Mouse (Mus musculus) cerebral cortex, adult 2 months (tissue): Measurements from ENCODE around the gene Rnf123.

Experiments used
- WGBS: fragments of 180-500 bp; shearing (Covaris S2); methylation state at CpG from one replicate; pipeline ENCODE4 v1.1.7; 2018; 5-methylcytosine and 5-hydroxymethylcytosine counted together

Rnf123 gene

DNA sequence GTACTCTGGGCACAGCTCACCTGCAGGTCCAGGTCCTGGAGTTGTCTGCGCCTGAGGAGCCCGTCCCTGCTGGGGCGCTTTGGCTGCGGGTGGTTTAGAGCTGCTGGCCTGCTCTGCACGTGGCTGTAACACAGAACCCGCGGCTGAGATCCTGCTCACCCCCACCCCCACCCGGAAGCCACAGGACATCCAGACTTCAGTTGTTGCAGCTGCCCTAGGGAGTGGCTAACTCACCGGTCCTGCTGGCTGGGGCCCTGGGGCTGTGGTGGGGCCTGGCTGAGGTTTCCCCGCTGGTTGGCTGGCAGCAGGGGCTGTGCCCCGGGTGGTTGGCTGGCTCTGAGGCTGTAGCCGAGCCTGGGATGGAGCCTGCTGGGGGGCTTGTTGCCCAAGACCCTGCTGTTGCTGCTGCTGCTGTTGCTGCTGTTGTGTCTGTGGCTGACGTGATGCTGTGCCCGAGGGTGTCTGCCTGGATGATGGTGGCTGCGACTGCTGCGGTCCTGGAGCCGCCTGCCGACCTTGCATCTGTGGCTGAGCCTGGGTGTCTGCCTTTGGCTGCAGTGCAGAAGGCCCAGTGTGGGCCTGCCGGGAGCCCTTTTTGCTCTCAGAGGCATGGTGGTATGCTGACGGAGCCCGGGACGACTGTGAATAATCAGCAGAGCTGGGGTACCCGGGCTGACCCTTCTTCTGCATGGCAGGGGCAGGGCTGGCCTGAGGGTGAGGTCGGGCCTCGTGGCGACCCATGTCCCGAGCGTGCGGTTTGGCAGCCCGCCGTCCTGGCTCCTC, 21.8 kb upstream of the Rnf123 start:
- WGBS, result 48% methylated on average over 31 of the region's 31 CpGs

DNA sequence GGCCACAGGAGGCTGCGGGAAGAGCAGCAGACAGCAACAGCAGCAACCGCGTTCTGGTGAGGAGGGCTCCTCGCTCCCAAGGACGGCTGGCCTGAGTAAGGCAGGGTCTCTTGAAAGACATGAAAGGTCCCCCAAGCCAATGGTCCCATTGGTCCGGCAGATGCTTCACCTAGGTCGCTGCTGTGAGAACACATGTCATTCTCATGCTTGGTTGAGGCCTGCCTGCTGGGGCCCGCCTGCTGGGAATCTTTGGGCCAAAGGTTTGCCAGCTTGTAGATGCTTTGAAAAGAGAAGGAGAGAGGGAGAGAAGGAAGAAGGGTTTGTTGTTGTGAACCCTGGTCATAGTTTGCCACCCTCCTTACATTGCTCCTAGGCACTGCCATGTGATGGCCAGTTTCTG, 16.5 kb upstream of the Rnf123 start:
- WGBS, result 91% methylated on average over 8 of the region's 8 CpGs

DNA sequence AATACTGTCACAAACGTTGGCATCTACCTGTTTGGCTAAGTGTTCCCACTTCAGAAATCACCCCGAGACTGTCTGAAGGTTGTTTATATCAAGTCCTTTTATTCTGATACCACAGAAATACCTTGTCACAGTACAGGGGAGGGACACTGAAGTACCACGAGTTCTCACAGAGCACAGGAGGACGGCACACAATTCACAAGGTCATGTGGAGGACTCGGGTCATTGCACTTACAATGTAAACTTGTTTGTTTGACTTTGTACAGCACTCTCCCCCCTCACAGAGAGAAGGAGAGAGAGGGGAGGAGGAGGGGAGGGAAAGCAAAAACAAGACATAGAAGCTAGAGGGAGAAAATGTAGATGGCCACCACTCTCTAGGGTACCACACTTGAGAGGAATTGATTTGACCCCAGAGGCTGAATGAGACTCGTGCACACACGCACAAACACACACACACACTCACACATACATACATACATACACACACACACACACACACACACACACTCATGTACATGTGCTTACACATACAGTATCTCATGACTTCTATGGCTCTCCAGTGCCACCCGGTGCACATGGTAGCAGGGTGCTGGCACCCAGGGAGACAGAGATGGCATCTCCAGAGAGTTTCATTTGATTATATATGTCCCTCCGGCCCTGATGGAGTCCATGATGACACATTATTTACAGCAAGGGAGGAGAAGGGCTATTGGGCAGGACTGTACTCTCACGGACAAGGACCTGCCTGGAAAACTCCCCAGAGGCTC, 13.0 kb upstream of the Rnf123 start:
- WGBS, result 58% methylated on average over 10 of the region's 10 CpGs

DNA sequence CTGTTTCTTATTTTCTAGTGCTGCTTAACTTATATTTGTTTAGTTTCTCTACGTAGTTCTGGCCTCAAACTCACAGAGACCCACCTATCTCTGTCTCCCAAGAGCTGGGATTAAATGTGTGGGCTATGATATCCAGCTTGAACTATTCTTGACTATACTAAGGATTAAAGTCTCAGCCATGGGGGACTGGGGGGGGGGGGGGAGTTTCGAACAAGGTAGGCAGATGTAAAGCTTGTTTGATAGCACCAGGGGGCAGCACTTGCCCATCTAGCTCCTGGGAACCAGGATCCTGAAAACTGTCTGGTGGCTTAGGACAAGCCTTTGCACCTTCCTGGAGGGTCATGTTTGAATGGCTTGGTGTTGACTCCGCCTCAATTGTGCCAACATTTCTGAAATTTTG, 12.4 kb upstream of the Rnf123 start:
- WGBS, result 9% methylated on average over 3 of the region's 3 CpGs

DNA sequence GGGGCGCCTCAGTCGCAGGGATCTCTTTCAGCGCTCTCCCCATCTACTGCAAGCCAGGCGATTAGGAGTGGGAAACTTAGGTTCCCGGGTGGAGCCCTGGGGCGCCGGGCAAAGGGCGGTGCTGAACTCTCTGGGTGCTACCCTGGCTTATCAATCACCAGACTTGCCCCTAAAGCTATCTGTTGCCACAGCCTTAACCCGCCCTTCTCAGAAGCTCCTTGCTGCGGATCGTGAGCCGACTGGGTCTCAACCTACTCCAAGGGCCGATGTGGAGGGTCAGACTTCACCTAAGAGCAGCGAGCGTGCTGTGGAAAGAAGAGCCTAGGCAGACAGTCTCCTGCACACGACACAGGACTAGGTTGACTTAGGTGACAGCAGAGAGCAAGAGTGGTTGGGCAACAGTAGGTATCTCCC, 11.9 kb upstream of the Rnf123 start:
- under 1% methylated on average over 16 of the region's 16 CpGs for WGBS

DNA sequence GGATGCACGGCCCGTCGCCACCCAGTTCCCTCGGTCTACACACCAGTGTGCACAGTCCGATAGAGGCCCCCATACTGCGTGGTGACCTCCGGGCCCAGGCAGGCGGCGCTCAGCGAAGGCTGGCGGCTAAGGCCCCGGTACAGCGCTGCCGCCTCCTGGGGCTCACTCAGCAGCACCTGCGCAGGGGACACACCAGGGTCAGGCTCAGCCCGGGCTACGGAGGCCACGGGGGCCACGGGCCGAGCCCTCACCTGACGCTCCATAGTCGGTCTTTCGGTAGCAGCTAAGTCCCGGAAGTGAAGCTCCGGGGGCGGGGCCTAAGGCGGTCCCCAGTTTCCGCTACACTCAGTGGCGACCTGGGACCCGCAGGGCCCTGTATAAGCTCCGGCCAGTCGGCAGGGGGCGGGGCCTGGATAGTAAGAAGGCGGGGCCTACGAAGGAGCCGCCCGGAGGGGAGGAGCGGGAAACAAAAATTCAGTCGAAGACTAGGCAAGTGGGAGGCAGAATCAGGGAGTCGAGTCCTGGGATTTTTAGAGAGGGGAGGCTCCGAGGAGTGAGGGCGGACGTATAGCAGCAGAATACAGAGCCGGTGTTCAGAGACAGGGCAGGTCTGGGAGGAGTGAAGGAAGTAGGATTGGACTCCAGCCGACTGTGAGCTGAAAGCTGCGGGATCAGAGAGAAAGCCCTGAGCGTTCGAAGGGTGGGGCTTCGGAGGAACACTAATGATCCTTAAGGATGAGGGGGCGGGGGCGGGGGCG, 11.2 kb upstream of the Rnf123 start, which contains the start of gene Apeh:
Gene Apeh (minus strand): TSS at position 423 of the 758 bp plus-strand sequence.
- WGBS, result 3% methylated on average over 52 of the region's 52 CpGs

DNA sequence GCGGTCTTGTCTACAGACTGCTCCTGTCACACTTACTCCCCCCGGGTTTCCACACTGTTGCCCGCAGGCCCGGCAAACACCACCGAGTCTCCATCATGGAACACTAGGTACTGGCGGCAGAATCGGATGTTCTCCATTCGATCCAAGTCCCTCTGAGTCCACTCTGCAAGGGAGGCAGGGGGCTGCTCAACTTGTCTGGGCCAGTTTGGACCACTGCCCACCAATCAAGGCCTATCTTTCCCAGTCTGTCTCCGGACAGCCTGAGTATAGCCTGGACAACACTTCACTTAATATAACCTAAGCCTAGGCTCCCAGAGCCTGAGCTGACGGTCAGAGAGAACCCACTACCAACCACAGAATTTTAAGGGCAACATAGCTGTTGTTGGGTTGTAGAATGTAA, 10.4 kb upstream of the Rnf123 start:
- 68% methylated on average over 10 of the region's 10 CpGs for WGBS

DNA sequence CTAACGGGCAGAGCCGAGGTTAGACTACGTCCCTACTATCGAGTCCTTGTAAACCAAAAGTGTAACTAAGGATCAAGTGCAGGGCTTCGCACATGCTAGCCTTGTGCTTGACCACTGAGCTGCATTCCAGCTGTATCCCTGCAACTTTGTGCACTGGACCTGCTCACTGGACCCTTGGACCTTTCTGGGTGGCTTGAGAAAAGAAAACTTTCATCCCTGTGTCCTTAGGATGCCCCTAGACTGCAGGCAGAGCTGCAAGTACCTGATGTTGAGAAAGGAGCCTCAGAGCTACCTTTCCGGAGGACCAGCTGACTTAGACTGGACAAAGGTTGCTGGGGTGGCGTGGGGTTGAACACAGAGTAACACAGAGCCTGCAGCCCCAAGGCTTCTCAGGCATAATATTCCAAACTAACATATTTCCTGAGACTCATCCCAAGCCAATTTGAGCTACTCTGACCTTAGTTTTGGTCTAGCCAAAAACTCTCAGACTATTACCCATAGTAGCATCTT, 7.5 kb upstream of the Rnf123 start:
- 98% methylated on average over 7 of the region's 7 CpGs for WGBS

DNA sequence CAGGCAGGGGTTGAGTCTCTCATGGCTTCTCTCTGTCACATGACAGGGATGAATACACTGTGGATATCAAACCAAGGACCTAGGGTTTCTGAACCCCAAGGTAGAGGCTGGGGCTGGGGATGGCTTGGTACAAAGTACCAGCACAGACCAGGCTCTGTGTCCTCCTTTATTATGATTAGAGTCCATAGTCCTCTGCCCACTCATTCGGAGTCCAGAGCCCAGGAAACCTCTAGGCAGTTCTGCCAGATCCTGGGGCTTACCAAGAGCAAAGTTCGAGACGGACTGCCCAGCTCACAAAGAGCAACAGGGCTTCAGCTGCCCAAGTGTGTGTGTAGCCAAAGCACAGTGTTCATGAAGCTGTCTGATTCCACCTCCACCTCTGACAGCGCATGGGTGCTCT, 2.1 kb upstream of the Rnf123 start:
- 93% methylated on average over 4 of the region's 4 CpGs for WGBS

DNA sequence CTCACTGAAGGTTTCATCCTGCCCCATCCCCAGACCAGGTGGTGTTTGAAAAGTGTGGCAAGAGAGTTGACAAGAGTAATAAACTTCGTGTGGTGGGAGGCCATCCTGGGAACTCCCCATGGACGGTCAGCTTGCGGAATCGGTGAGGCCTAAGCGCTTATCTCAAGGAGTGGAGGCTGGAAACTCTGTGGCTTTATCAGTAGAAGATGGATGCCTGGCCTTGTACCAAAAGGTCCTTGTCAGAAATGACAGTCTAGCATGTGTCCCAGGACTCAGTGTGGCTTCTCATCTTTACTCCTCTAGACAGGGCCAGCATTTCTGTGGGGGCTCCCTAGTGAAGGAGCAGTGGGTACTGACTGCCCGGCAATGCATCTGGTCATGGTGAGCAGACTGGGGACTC, 415 bp upstream of the Rnf123 start:
- 91% methylated on average over 6 of the region's 6 CpGs for WGBS

DNA sequence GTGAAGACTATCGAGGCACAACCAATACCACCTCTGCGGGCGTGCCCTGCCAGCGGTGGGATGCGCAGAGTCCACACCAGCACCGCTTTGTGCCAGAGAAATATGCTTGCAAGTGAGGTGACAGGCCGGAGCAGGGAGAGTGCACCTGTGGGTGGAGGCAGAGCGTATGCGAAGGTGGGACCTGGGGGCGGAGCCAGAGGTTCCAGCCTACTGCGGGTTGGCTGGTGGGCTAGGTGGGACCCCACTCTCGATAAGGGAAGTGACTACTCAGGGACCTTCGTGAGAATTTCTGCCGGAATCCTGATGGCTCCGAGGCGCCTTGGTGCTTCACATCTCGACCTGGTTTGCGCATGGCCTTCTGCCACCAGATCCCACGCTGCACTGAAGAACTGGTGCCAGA, 597 bp downstream of the Rnf123 start:
- 12% methylated on average over 19 of the region's 19 CpGs for WGBS

DNA sequence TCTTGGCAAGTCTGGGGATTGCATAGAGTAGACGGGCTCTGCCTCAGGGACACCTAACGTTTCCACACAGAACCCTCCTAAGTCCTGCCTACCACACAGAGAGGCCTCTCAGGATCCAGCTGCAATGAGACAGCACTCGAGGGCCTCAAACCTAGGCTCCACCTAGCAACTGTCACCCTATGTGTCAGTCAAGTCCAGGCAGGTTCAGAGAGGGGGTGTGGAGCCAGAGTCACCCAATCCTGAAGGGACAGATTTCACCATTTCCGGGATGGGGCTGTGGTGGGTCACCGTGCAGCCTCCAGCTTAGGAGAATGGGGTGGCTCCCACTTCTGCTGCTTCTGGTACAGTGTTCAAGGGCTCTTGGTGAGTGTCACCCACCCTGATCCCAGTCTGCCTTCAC, 3.0 kb downstream of the Rnf123 start, which contains the start of gene Mst1:
Gene Mst1 (plus strand): TSS at position 269 of the 400 bp plus-strand sequence.
- WGBS, result 86% methylated on average over 5 of the region's 5 CpGs

DNA sequence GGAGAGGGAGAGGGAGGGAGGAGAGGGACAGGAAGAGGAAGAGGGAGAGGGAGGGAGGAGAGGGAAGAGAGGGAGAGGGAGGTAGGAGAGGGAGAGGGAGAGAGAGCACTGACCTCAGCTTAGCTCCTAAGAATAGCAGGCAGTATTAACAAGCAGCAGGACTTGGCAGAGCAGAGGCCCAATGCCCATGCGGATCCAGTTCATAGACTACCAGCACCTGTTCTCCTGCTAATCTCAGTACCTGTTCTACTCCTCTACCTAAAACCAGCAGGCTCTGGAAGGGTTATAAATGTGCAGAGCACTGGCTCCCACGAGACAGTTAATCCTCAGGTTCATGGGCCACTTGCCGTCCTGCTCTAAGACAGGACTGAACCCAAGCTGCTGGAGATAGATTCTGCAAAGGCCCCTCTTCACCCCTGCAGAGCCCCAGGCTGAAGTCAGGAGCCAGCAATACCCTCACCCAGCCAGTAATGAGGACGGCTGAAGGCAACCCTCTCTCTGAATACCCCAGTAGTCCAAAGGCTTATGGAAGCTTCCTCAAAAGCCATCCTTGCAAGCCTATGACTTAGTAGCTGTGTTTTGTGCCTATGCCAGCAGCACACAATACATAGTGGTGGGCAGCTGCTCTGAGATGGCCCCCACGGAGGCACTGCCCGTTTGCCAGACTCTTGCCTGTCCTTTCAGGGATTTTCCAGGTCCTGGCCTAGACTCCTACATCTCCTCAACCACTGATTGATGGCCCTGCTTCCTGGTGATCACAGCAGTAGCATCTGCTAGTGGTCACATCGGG, 9.8 kb downstream of the Rnf123 start:
- 65% methylated on average over 7 of the region's 7 CpGs for WGBS

DNA sequence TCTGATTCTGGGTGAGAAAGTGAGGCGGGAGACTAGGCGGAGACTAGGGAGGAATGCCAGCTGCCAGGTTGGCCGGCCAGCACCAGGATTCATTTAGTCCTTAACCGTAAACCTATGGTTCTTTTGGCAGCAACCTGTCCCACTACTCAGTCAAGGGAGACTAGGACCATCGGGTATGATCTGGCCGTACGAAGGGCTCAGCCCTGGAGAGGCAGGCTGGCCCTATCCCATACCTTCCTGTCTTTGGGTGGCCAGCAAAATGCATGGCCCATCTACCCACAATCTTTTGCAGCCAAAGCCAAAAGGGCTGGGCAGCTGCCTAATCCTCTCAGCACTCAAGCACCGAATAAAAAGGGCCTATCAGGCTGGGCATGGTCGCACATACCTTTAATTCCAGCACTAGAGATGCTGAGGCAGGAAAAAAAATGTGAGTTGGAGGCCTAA, 10.6 kb downstream of the Rnf123 start:
- WGBS, result 67% methylated on average over 9 of the region's 9 CpGs

DNA sequence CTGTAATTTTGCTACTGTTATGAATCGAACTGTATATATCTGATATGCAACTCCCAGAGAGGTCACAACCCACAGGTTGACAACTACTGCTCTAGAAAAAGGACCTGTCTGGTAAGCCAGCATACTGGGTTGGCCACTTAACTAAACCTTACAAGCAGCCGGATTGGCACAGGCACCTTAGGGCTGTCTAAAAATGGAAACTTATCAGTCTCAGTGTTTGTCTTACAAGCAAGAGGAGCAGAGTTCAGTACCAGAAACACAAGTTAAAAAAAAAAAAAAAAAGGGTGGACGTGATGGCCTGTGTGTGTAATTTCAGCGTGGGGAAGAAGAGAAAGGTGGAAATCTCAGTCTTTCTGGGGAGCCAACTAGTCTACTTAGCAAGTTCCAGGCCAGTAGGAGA, 11.3 kb downstream of the Rnf123 start:
- WGBS, result 89% methylated on average over 4 of the region's 4 CpGs

DNA sequence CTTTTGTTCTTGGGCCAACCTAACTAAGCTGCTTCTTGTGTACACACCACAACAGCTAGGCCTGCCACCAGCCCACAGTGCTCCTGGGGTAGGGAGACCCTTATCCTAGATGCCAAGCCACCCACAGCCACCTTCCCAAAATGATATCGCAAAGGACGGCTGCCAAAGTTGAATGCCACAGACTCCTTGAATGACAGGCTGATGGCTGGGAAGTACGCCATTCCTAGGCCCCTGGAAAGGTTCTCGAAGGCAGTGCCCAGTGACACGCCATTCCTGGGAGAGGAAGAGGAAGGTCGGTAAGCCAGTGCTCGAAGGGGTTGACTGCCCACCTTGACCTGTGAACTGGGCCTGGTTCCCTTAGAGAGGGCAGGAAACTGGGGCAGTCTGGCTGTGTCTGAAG, 13.6 kb downstream of the Rnf123 start:
- 81% methylated on average over 7 of the region's 7 CpGs for WGBS

DNA sequence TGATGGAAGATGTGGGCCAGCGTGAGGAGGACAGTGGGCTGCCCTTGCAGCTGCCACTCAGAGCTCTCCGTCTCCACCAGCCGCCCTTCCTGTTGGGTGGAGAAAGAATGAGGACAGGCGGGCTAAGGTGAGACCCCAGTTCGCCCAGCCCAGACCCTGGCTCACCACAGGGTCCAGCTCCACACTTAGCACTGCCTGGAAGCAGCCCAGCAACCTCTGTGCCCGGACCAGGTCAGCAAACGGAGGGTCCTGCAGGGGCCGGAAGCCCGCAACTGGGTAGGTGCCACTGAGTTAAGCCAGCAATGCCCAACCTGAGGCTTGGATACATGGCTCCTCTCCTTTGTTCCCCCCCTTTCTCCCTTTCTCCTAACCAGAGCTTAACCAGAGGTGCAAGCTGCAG, 14.1 kb downstream of the Rnf123 start:
- 91% methylated on average over 9 of the region's 9 CpGs for WGBS

DNA sequence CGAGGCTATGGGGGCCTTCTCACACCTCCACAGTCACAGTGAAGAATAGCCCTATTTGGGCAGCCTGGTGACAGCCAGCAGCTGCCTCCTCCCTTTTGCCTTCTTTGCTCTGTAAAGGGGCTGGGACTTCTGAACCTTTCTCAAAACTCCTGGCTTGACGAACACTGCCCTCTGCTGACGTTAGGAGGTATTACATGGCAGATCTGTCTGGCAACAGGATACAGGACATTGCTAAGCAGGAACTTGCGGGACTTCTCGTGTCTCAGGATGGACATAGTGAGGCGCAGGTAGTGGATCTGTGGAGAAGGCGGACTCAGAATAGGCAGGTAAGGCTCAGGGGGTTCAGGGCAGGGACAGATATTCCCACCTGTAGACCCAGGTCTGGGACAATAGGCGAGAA, 15.2 kb downstream of the Rnf123 start:
- 25% methylated on average over 8 of the region's 8 CpGs for WGBS

DNA sequence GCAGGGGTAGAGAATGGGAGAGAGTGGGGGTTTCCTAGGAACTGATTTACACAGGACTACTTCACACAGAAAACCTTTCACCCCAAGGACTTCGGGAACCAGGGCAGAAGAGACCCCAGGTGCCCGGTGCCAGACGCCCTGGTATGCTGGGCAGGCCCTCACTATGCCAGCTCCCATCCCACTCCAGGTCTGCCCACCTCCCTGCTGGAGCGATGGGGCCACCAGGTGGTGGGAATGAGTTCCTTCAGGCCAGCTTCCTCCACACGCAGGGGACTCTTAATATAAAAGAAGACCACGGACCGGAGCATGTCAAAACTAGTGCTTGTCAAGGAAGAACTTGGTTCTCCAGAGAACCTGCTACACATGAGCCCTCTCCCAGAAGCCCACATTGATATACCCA, 15.9 kb downstream of the Rnf123 start:
- WGBS, result 81% methylated on average over 7 of the region's 7 CpGs

DNA sequence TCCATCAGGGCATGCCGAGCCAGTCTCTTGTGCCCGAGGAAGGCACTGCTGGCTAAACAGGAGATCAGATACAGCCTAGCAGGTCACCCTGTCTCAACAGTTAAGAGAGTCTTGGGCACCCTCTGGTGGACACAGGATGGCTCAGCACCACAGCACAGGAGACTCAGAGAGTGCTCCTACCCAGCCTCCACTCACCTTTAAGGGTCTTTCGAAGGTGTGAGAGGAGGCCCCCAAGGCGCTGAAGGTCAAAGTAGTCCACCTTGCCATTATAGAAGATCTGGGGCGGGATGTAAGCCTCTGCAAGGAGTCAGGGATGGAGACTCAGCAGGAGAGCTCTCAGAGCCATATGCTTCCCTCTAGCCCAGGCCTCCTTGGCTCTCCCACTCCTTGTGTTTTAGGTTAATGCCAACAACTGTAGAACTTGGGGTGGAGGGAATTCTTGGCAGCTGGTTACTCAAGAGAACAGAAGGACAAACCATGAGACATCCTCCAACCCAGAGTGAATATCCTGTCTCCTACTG, 17.6 kb downstream of the Rnf123 start:
- 34% methylated on average over 5 of the region's 5 CpGs for WGBS

DNA sequence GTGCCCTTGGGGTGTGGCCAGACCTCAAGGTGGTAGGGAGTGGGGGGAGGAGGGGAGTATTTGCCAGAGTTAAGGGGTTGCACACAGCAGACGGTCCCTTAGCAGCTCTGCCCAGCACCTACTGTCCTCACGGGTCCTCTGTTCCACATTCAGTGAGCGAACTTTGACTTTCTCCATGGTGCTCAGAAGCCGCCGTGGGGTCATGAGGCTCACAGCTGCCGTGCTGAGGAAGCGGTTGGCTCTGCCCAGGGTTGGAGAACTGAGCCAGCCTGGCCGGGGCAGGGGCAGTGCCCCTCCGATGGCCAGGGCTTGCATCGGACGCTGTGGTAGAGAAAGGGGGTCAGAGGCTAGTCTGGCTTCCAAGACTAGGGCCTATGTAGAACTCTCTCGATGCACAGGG, 19.8 kb downstream of the Rnf123 start:
- WGBS, result 91% methylated on average over 12 of the region's 12 CpGs
